Mouse (Mus musculus) 416B (cell line): Measurements from ENCODE around the gene Nipal3.

Source experiments
- DNase-seq: peaks from one replicate; pipeline ENCODE4 v3.0.0; 2011; ENCODE audit warnings: low read depth

Nipal3 gene

DNA sequence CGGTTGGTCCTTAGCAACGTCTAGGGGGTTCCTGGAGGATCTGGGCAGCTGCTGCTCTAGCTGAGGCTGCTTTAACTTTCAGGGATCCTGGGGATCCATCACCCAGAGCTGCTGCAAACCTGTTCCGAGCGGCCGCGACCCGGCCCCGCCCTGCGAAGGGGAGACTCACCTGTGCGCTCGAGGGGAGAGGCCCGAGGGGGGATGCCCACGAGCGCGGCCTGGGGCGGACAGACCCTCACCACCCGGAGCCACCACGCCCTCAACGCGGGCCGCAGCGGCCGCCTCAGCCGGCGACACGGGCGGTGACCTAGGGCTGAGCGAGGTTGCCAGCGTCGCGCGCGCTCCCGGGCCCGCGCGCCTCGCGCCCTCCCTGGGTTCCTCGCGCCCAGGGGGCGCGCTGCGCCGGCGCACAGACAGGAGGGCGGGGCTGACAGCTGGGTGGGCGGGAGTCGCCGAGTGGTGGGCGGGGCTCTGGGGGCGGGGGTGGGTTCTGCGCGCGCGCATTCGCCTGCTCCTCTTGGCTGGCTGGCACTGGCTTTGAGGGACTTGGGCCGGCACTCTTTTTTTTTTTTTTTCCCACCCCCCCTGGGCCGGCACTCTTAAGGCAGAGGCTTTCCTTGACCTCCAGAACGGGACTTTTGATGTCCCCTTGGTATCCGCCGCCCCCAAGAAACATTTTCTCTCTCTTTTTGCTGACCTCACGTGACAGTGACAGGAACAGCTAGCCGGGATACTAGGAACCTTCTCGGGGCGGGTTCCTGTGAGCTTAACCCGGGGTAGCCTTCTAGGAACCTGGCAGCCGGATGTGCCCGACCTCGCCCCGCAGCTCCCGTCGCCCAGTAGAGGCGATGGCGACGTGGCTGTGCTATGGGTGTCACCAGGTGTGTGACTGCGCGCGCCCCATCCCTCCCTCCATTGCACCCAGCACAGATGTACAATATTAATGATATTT lies 61.1 kb downstream of the Nipal3 start, which contains the start of gene Rcan3:
Gene Rcan3 (minus strand): TSS at position 411 of the 952 bp plus-strand sequence.
- DNase-seq: peak; percentile 90

DNA sequence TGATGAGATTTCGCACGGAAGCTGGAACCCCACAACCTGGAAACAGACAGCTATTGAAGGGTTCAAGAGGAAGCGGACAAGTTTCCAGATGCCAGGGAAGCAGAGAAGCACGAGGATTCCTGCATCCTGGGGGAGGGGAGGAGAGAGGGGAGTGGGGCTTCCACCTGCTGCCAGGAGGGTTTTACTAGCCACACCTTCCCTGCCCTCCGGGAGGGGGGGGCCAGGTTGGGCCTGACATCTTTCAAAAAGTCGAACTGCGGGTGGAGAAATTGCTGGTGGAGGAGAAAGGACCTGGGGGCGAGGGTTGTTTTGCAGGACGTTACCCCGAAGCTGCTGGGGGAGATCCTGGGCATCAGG lies 61.8 kb downstream of the Nipal3 start:
- no peak for DNase-seq

DNA sequence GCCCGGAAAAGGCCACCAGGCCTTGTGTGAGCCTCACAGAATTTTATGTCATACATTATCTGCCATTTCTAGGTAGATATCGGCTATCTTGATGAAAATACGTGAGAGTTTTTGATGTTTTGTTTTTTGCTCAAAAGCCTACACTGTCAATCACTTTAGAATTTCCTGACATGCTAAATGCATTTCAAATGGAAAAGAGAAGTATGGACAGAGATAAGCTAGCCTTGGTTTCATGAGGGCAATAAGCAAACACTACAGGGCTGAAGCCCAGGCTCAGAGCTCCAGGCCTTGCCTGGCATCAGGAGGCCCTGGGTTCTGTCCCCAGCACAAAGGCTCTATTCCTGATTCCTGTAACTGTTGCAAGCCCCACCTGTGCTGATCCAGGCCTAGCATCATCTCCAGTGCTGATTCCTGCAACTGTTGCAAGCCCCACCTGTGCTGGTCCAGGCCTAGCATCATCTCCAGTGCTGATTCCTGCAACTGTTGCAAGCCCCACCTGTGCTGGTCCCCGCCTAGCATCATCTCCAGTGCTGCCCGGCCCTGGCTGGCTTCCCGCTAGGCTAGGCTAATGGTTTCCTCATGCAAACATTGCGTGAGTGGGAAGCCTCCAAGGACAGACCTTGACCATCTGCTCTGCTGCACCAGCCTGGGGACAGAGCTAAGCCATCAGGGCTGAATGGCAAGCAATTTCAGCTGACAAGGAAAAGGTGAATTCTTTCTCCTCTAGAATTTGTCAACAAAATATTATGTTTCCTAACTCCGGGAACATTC lies 64.7 kb downstream of the Nipal3 start:
- DNase-seq: no peak

DNA sequence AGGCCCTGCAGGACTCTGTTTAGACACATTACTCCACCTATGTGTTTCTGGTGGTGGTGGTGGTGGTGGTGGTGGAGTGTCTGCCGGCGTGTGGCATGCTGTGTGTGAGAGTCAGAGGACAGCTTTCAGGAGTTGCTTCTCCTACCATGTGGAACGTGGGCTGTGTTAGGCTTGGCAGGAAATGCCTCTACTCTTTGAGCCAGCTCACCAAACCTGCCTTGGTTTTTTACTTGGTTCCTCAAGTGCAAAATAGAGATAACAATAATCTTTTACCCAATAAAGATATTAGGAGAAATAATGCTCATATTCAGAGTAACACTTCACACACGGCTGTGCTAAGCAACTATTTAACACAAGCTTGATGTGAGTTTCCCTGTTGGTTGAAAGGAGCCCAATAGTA lies 65.5 kb downstream of the Nipal3 start:
- DNase-seq: no peak

DNA sequence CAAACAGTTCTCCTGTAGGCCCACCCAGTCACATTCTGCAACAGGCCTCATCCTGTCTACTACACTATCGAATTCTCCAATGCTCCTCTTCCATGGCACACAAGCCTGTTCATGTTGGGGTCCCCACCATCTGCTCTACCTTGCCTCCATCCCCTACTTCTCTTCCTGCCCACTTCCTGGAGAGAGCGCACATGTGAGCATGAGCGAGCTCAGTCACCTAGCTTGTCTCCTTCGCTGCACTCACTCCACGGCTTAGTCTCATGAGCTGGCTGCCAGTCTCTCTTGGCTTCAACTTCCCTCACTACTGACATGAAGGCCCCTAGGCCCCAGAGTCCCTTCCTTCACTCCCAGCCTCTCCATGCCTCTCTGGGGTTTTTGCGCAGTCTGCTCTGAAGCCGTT lies 68.3 kb downstream of the Nipal3 start:
- DNase-seq: no peak

DNA sequence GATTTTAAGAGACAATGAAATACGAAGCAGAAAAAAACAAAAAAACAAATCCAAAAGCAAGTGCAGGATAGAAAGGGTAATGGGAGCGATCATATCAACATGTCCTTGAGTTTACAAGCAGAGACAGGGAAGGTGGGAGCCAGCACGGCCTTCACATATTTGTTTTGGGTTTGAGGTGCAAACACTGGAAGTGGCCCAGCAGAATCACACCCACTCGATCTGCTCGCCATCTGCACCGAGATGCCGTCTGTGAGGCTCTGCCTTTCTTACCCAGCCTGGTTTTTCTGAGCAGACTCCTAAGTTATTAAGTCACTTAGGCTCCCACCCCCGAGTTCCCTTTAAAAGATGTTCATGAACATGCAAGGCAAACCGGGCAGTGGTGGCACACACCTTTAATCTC lies 69.2 kb downstream of the Nipal3 start:
- DNase-seq: no peak

DNA sequence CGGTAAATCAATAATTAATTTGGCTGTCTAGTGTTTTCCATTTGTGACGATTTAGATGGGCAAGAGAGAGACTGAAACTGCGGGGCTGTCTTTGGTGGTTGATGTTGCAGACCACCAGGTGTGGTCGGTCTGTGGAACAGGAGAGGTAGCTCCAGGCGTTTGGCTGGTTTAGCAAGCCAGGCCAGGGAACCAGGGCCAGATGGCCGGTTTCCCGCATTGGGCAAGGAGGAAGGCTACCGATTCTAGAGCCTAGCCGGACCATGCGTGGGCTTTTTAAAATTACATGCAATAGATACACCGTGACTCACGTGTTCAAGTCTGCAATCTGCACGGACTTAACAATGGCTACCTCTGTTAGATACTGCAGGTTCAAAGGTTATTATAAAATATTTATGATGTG lies 73.9 kb downstream of the Nipal3 start:
- DNase-seq: no peak

DNA sequence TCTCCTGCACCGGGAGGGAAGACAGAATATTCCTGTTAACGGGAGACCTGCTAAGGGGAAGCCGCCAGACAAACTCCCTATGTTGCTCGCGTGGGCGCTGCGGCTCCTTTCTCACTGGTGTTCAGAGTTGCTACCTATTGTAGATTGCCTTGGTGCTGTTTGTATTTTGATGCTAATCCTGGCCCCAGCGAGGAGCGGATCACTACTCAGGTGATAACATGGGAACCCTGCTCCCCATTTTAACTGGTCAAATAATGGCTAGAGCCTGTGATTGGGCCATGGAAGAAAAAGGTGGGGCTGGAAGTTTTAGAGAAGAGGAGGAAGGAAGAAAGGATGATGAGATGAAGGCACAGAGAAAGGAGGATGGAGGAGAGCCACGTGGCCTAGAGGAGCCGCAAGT lies 74.4 kb downstream of the Nipal3 start:
- no peak for DNase-seq

DNA sequence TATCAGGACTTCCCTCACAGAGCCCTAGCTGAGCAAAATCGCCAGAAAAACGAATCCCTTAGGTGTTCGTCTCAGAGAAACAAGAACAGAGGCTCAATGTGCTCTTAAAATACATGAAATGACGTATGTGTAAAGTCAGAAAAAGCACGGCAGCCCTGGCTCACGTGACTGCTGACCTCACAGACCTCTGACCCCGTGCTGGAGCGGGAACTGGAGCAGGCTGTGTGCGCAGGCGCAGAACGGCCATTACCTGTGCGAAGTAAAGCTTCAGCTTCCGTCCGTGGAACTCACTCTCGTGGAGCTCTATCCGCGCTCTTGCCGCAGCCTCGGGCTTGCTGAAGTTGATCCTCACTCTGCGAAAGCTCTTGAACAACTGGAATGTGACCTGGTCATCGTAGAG lies 74.8 kb downstream of the Nipal3 start:
- DNase-seq: no peak

DNA sequence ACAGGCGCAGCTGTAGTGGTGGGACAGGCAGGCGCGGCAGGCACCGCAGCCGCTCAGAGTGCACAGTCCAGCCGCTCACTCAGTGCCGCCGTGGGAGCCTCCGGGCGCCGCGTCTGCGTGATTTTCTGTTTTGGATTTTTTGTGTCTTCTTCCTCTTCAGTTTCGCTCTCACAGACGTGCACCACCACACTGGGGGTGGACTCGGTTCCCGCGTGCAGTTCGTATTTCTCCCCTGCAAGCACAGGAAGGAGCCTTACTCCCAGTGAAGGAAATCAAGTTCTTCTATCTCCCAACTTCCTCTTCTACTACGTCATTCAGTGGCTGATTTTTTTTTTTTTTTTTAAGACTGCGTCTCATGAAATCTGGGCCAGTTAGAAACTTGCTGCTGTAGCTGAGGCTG lies 78.5 kb downstream of the Nipal3 start:
- DNase-seq: peak; percentile 37

DNA sequence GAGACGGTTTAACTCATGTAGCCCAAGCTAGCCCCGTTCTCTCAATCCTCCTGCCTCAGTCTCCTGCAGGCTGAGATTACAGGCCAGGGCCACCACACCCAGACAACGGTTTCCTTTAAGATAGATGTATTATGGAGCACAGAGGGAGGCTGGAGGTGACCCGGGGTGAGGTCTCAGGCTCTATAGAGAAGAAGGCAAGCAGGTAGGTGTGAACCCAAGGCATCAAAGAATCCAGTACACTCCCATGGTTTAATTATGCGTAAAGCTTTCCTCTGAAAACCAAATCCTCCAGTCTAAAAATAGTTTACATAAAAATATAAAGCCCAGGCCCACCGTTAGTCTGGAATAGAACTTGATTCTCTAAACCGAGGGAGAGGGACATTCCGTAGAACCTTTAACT lies 81.3 kb downstream of the Nipal3 start:
- DNase-seq: no peak

DNA sequence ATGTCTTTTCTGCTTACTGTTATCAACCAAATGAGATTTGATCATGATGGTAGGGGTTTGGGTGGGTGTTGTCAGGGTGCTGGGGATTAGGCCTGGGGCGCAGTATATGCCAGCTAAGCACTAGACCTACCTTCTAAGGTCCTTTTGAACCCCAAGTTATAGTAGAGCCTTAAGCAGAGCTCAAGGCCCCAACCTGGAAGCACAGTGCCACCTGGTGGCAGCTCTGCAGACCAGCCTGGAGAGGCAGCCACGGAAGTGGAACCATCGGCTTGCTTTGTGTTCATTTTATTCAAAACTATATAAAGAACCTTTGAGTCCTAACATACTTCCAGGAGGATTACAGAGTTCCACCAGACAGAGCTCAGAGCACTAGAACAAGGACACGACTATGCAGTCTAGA lies 83.2 kb downstream of the Nipal3 start:
- peak; percentile 76 for DNase-seq

DNA sequence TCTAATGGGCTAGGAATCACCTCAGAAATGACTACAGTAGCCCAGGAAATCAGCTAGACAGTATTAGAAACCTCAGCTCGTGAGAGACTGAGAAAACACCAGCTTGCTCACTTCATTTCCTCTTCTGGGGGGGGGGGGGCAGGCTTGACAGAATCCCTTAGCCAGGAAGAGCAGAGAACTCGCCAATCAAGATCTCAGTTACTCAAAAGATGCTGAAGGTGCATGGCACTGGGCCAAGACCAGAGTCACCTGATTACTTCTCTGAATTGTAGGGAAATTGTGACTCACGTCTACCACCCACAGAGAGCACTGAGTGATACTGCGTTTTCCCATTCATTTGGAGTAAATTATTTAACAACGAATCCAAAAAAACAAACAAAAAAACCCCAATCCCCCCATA lies 88.7 kb downstream of the Nipal3 start:
- DNase-seq: peak; percentile 92

DNA sequence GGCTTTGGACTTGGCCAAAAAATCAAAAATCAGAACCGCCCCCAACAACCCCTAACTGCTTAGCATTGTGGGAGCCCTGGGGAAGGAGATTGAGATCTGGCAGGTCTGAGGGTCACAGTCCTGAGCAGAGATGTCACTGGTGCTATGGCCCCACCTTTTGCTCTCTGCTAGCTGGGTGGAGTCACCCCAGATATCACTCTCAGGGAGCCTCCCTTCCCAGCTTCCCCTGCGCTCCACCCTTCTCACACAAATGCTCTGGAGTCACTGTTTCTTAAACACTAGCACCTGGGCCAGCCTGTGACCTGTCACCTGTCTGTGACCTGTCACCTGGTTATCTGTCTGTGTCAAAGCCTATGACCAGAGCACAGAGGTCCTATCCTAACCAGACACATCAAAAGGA lies 89.9 kb downstream of the Nipal3 start:
- no peak for DNase-seq

DNA sequence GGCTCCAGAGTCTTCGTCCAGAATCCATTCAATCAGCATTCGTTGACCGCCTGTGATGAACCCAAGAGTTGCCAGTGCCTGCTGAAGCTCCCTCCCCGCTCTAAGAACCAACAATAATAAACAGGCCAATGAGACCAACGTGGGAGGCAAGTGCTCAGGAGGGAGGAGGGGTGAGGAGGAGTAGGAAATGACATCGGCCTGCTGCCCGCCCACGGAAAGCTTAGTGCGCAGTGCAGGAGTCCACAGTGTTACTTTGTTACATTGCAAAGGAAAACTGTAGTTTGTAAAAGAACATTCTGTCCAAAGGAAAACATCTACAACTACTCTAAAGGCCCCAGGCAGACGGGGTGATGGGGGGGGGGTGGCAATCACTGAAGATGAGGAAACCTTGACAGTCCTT lies 90.8 kb downstream of the Nipal3 start:
- DNase-seq: no peak

DNA sequence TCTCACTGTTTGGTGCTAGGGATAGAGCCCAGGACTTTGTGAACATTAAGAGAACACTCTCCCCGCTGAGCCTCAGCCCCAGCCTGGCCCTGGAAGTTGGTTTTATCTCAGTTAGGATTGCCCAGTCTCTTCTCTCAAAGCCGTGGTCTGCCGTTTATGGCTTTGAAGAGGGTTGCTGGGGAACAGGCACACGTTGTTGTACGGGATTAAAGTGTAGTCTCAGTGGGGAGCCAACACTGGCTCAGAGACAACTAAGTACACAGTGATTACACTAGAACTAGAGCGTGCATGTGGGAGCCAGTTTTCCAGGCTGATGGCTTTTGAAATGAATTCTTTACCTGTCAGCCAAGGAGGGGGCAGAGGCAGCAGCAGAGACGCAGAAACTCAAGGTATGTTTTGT lies 93.0 kb downstream of the Nipal3 start:
- no peak for DNase-seq

DNA sequence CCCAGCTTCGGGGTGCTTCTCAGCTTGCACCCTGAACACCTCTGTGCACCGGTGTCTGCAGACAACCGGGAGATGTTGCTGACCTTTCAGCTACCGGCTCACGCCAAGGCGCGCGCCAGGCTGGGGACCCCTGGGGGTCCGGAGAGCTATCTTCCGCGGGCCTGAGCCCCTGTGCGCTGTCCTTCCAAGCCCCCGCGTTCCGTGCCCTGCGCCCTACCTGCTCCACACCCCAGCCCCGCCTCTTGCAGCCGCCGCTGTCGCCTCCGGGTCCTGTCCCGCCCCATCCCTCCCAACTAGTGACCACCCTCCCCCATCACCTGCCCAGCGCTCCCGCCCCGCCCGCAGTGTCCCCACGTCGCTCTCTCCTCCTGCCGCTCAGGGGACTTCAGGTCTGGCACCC lies 96.8 kb downstream of the Nipal3 start, which contains the start of gene Ncmap:
Gene Ncmap (minus strand): TSS at position 237 of the 400 bp plus-strand sequence.
- no peak for DNase-seq

DNA sequence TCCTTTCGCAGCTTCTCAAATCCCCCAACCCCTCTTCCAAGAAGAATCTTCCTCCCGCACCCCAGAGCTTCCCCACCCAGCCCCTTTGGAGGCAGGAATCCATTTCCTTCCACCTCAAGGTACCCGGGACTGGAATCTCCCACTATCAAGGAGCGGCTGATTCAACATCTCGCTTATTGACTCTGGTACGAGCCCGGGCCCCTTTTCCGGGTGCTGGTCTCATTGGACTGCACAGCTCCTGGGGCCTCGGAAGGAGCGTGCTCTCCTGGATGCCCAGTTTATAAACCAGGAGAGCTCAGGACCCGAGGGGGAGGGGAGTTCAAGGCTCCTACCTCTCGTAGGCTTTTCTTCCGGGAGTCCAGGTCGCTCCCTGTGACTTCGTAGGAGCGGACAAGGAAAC lies 97.3 kb downstream of the Nipal3 start:
- DNase-seq: no peak

DNA sequence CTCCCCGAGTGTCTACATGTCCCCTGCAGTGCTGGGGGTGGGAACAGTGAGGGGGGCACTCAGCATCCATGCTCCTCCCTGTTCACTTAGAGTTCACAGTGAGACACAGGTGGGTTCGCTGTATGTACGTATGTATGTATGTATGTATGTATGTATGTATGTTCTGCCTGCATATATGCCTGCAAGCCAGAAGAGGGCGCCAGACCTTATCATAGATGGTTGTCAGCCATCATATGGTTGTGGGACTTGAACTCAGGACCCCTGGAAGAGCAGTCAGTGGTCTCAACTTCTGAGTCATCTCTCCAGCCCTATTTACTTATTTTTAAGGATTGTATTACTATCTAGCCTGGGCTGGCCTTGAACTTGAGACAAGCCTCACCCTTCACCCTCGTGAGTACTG lies 98.5 kb downstream of the Nipal3 start:
- DNase-seq: no peak
